Mouse (Mus musculus): ENCODE data around the gene Myo6. TPM values are rescaled to one million over a fixed set of nuclear protein-coding genes. Genes with fewer than 3 reads are reported as not detected.
A peak's percentile ranks its signal among the peaks of the same experiment; 100 is the strongest.

Myo6 gene
- polyA plus RNA-seq, 1 experiment from 2014 or later: 12.8 TPM

GRCm38 (mm10) chr9:80166425-80166824, 1.6 kb downstream of the Myo6 start:
- H3K27ac ChIP-seq (replicated peaks): no peak overlapping the region
- no peak for ATAC-seq (replicated peaks)
- no peaks in the 10 kb centered on the region for H3K9me3 ChIP-seq
- no peak overlapping the region for H3K4me3 ChIP-seq
- no peaks in the 10 kb centered on the region for H3K27me3 ChIP-seq
- H3K9ac ChIP-seq (replicated peaks): no peak overlapping the region
- H3K36me3 ChIP-seq: no peaks in the 10 kb centered on the region
- peaks cover 7% of the 10 kb centered on the region for H3K4me1 ChIP-seq
- H3K4me2 ChIP-seq (replicated peaks): no peak overlapping the region
- 88% methylated on average over 6 of the region's 6 CpGs for WGBS

DNA sequence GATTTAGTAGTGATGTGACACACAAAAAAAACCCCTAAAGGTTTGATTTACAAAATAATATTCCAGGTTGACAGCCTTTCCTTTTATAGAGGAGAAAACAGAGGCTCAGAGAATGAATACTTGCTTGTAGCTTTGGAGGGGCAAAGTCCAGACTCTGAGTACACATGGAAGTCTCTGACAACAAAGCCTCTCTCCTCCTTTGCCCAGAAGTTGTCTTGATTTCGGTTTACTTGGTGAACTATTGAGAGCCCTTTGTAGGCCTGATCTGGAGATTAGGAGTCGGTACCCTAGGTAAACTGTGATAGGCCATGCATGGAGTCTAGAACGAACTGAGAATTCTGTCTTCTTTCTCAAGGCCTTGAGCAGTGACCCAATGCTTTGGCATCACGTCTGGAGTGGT, 2.3 kb downstream of the Myo6 start:
- no peaks in the 10 kb centered on the region for H3K9me3 ChIP-seq
- H3K4me2 ChIP-seq (replicated peaks): no peak overlapping the region
- no peak overlapping the region for H3K9ac ChIP-seq (replicated peaks)
- H3K4me3 ChIP-seq: no peak overlapping the region
- WGBS: 80% methylated on average over 4 of the region's 4 CpGs
- peaks cover 5% of the 10 kb centered on the region for H3K4me1 ChIP-seq
- no peak for ATAC-seq (replicated peaks)
- no peaks in the 10 kb centered on the region for H3K27me3 ChIP-seq
- H3K27ac ChIP-seq (replicated peaks): no peak overlapping the region
- no peaks in the 10 kb centered on the region for H3K36me3 ChIP-seq

- Histone ChIP-seq H3K4me1 (peaks cover 4% of the 10 kb centered on the region), H3K4me2 (replicated peaks) (no peak overlapping the region), H3K36me3 (no peaks in the 10 kb centered on the region), H3K9me3 (no peaks in the 10 kb centered on the region), H3K27ac (replicated peaks) (no peak overlapping the region), H3K9ac (replicated peaks) (no peak overlapping the region), H3K27me3 (no peaks in the 10 kb centered on the region), H3K4me3 (no peak overlapping the region)
- ATAC-seq (replicated peaks): no peak
- WGBS: 70% methylated on average over 9 of the region's 9 CpGs
Measured at GRCm38 (mm10) chr9:80169551-80169950, 4.7 kb downstream of the Myo6 start.

GRCm38 (mm10) chr9:80171241-80171640, 6.4 kb downstream of the Myo6 start:
- no peaks in the 10 kb centered on the region for H3K27me3 ChIP-seq
- H3K4me3 ChIP-seq: no peak overlapping the region
- no peaks in the 10 kb centered on the region for H3K9me3 ChIP-seq
- no peaks in the 10 kb centered on the region for H3K36me3 ChIP-seq
- H3K27ac ChIP-seq (replicated peaks): no peak overlapping the region
- no peak overlapping the region for H3K9ac ChIP-seq (replicated peaks)
- H3K4me2 ChIP-seq (replicated peaks): no peak overlapping the region
- ATAC-seq (replicated peaks): no peak
- H3K4me1 ChIP-seq: peaks cover 4% of the 10 kb centered on the region

GRCm38 (mm10) chr9:80172396-80173222, 7.8 kb downstream of the Myo6 start:
- Histone ChIP-seq H3K27me3 (no peaks in the 10 kb centered on the region), H3K36me3 (no peaks in the 10 kb centered on the region), H3K9me3 (no peaks in the 10 kb centered on the region), H3K4me1 (peaks cover 4% of the 10 kb centered on the region), H3K4me2 (replicated peaks) (no peak overlapping the region), H3K27ac (replicated peaks) (no peak overlapping the region), H3K4me3 (no peak overlapping the region), H3K9ac (replicated peaks) (no peak overlapping the region)
- ATAC-seq (replicated peaks): no peak
- WGBS: 50% methylated on average over 8 of the region's 8 CpGs

DNA sequence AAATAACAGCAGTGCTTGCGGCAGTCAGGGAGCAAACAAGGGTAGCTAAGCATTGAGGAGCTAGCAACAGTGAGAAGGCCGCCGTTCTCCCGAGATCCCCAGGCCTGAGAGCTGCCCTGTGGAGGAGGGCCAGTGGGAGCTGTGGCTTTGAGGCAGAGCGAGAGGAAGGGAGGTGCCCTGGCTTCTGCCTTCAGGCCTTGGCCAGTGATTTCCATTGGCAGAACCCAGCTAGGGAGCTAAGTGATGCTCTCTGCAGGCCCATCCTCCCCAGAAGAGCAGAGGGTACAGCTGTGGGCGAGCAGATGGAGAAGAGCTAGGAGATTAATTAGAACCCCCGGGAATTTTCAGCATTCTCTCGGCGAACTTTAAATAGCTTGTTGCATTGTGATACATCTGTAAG, 8.8 kb downstream of the Myo6 start:
- H3K27ac ChIP-seq (replicated peaks): no peak overlapping the region
- no peaks in the 10 kb centered on the region for H3K27me3 ChIP-seq
- H3K36me3 ChIP-seq: no peaks in the 10 kb centered on the region

DNA sequence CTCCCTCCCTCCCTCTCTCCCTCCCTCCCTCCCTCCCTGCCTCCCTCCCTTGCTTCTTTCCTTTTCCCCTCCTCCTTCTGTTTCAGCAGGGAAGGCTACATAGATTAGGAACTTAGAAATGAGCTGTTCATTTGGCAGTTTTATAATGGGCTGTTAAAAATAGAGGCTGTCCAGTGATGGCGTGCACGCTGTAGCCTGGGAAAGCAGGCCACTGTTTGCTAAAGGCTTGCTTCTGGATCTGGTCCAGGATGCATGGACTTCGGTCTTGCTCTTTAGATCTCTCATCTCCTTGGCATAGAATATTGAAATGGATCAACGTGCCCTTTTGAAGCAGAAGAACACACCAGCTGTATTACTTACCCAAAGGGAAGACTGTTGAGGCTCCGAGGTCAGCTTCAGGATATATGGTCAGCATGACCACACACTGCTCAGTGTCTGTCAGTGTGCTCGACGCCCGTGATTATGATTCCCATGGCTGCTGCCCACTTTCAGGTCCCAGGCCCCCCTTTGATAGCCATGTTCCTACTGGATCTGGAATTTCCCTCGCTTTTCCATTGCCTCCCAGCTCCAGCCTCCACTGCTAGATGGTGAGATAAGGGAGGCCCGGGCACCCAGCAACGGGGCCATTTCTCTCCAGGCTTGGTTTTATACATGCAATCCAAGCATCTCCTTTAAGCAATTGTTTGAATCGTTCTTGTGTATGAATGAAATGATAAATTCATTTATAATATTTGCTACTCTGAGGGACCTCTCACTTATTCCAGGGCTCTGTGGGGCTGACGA, 12.1 kb downstream of the Myo6 start:
- Histone ChIP-seq H3K4me2 (replicated peaks) (no peak overlapping the region), H3K27ac (replicated peaks) (no peak overlapping the region), H3K4me3 (no peak overlapping the region), H3K4me1 (peaks cover 4% of the 10 kb centered on the region), H3K9me3 (no peaks in the 10 kb centered on the region), H3K27me3 (no peaks in the 10 kb centered on the region), H3K36me3 (no peaks in the 10 kb centered on the region), H3K9ac (replicated peaks) (no peak overlapping the region)
- no peak for ATAC-seq (replicated peaks)
- WGBS: 69% methylated on average over 13 of the region's 13 CpGs

More for the DNA sequence above, 8.8 kb downstream of the Myo6 start:
- Histone ChIP-seq H3K4me1 (peaks cover 4% of the 10 kb centered on the region), H3K4me3 (no peak overlapping the region), H3K9ac (replicated peaks) (no peak overlapping the region), H3K4me2 (replicated peaks) (no peak overlapping the region), H3K9me3 (no peaks in the 10 kb centered on the region)
- peak; percentile 51; the same call in 1 of the 2 replicates for ATAC-seq (replicated peaks)
- WGBS: 35% methylated on average over 9 of the region's 9 CpGs

DNA sequence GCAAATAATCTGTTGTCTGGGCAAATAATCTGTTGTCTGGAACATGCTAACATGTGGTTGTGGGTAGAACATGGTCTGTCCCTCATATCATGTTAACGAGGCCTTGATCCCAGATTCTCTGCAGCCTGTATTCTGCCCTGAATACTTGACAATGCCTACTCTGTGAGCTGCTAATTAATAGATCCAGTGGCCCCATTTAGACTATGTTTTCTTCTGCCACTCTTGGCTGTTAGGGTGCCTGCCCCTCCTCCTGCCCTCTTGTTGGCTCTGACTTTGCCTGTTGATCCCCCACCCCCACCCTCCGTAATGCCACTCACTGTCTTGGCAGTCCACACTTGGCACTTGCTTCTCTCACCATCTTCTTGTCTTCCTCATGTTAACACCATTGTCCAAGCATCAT, 13.8 kb downstream of the Myo6 start:
- Histone ChIP-seq H3K4me2 (replicated peaks) (no peak overlapping the region), H3K4me3 (no peak overlapping the region), H3K9ac (replicated peaks) (no peak overlapping the region), H3K9me3 (no peaks in the 10 kb centered on the region), H3K27me3 (no peaks in the 10 kb centered on the region), H3K27ac (replicated peaks) (no peak overlapping the region), H3K4me1 (peaks cover 2% of the 10 kb centered on the region), H3K36me3 (no peaks in the 10 kb centered on the region)
- 21% methylated on average over 2 of the region's 2 CpGs for WGBS
- peak; percentile 58; the same call in 1 of the 2 replicates for ATAC-seq (replicated peaks)

GRCm38 (mm10) chr9:80179688-80180087, 14.9 kb downstream of the Myo6 start:
- H3K4me3 ChIP-seq: no peak overlapping the region
- H3K27me3 ChIP-seq: no peaks in the 10 kb centered on the region
- H3K4me2 ChIP-seq (replicated peaks): no peak overlapping the region
- H3K9me3 ChIP-seq: no peaks in the 10 kb centered on the region
- no peak overlapping the region for H3K27ac ChIP-seq (replicated peaks)
- ATAC-seq (replicated peaks): no peak
- H3K4me1 ChIP-seq: no peaks in the 10 kb centered on the region
- no peak overlapping the region for H3K9ac ChIP-seq (replicated peaks)
- 82% methylated on average over 4 of the region's 4 CpGs for WGBS
- H3K36me3 ChIP-seq: no peaks in the 10 kb centered on the region

- Histone ChIP-seq H3K9ac (replicated peaks) (no peak overlapping the region), H3K27ac (replicated peaks) (no peak overlapping the region), H3K4me2 (replicated peaks) (no peak overlapping the region), H3K27me3 (no peaks in the 10 kb centered on the region), H3K9me3 (no peaks in the 10 kb centered on the region), H3K4me3 (no peak overlapping the region), H3K4me1 (no peaks in the 10 kb centered on the region), H3K36me3 (no peaks in the 10 kb centered on the region)
- WGBS: 73% methylated on average over 5 of the region's 5 CpGs
- no peak for ATAC-seq (replicated peaks)
Measured at GRCm38 (mm10) chr9:80180771-80181170, 15.9 kb downstream of the Myo6 start.

DNA sequence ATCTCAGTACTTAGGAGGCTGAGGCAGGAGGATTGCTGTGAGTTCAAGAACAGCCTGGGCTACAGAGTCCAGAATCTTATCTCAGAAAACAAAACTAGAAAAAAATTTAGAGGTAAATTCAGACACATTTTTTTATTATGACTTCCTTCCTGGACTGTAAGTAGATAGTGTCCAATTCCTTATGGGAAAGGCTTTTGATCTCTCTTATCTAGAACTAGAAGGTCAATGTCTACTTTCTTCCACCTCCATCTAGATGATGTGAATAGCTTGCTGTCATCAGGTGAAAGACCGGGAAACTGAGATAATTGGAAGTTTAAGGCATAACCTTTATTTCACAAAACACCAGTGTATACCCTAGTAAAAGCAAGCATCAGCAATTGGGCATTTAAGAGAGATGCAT, 16.9 kb downstream of the Myo6 start:
- Histone ChIP-seq H3K36me3 (no peaks in the 10 kb centered on the region), H3K27me3 (no peaks in the 10 kb centered on the region), H3K9me3 (no peaks in the 10 kb centered on the region), H3K4me1 (no peaks in the 10 kb centered on the region), H3K9ac (replicated peaks) (no peak overlapping the region), H3K4me3 (no peak overlapping the region), H3K27ac (replicated peaks) (no peak overlapping the region), H3K4me2 (replicated peaks) (no peak overlapping the region)
- WGBS: 88% methylated on average over 1 of the region's 1 CpGs
- no peak for ATAC-seq (replicated peaks)

DNA sequence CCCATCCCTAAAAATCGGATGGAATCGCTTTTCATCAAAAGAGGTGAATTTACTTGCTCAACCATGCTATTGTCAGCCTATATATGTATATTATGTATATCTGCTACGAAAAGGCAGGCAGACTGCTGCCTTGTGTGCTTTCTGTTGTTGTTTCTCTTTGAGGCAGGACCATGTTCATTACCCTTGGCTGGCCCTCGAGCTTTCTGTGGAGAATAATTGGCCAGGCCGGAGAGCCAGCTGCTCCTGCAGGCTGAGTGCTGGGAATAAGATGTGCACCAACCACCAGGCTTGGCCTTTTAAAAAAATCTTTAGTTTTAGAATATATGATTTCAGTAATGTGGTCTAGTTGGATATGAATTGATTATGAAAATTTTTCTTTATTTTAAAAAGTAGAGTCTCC, 19.3 kb downstream of the Myo6 start:
- Histone ChIP-seq H3K9me3 (no peaks in the 10 kb centered on the region), H3K4me2 (replicated peaks) (no peak overlapping the region), H3K27me3 (no peaks in the 10 kb centered on the region), H3K4me3 (no peak overlapping the region), H3K9ac (replicated peaks) (no peak overlapping the region), H3K27ac (replicated peaks) (no peak overlapping the region), H3K36me3 (no peaks in the 10 kb centered on the region), H3K4me1 (no peaks in the 10 kb centered on the region)
- whole genome bisulfite sequencing: 52% methylated on average over 5 of the region's 5 CpGs
- no peak for ATAC-seq (replicated peaks)
